Mouse (Mus musculus) thymus, postnatal 36 days (tissue): ENCODE measurements around the gene Prkaa2.

Source experiments
- DNase-seq, 2 experiments: peaks; one replicate each; pipeline ENCODE4 v3.0.0; 2022; ENCODE audit warnings: mixed read lengths in 2 of 2

Prkaa2 gene

DNA sequence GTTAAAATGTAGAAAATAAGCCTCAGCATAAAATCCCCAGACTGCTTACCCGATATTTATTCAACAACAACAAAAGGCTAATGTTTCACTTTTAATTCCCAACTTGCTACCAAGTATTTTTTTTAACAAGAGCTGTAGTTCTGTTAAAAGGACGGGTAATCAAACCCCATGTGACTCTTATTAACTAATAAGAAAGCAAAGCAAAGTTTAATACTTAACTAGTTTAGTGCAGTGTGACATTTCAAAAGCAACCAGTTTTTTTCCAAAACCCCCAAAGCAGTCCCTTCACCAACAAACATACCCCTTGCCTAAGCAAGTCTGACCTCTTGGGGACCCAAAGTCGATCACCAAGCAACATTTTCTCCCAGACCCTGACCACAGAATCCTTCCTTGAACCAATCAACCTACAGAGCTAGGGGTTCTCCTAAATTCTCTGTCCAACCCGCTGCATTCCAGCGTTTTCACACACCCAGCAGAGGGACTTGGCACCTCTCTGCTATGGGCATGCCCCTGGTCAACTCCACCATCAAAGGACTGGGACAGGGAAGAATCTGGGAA lies 970 bp downstream of the Prkaa2 start:
- no peak for DNase-seq

DNA sequence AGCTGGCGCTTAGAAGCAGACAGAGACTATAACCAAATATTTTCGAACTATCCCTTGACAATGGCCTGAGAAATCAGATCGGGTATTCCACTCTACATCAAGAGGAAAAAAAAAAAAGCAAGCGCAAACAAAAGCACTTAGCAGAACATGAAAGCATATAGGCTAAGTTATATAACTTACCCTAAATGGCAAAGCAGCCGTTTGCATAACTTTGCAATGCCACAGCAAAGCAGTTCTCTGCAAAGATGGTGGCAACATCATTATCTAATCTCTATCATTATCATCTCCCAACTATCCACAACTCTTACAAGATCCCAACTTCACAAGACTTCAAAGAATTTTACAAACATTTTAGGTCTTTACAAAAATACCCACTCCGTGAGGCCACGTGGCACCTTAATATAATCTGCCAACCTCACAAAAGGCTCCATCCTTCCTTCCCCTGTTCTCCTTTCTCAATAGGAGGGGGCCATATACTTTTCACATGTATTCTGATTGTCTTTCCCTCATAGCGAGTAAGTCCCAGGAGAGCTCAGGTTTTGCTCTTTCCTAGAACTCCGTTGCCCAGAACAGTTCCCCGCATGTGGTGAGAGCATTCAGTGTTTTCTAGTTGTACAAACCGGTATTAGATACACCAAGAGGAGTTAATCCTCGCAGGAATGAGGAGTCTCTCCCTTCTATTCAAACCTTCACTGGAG lies 1.6 kb downstream of the Prkaa2 start:
- no peak for DNase-seq

DNA sequence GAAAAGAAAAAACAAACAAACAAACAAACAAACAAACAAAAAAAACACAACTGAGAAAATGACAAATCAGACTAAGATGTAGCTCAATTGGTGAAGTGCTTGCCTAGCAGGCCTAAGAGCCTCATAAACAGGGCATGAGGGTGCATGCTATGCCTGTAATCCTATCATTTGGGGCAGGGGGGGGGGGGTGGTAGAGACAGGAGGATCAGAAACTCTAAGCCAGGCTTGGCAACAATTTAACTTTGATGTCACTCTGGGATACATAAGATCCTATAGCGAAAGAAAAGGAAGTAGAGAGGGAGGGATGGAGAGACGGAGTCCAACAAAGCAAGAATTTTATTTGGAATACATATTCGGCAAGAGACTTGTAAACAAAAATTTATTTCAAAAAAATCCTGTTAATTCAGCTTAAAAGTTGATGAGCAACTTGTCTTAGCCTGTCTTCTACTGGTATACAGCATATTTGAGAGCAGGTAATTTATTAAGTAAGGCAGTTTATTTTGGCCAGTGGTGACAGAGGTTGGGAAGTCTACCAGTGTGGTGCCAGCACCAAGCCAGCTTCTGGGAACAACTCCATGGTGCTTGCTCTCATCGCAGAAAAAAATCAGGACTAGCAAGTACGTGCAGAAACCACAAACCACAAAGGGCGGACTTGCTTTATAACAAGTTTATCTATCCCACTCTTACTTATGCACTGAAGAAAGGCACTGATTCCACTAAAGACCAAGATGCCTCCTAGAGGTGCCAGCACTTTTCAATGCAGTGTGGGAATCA lies 5.4 kb downstream of the Prkaa2 start:
- no peak for DNase-seq

GRCm38 (mm10) chr4:105101337-105101688 lies 8.4 kb downstream of the Prkaa2 start:
- no peak for DNase-seq

GRCm38 (mm10) chr4:105100508-105101336 lies 9.0 kb downstream of the Prkaa2 start:
- DNase-seq: no peak

DNA sequence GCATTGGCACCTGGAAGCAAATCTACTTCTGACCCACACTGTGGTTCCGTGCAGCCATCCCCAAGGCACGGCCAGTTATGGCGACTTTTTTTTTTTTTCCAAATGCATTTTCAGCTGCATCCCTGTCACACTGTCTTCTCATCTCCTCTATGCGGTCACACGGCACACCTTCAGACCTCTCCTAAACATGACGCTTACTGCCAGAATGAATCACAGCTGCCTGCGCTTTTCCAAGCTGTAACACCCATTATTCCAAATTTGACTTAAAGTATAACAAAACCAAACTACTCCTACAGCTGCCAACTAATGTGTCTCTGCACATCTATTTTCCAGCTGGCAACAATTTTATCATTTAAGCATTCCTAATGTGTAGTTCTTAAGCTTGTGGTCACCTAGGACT lies 11.0 kb downstream of the Prkaa2 start:
- no peak for DNase-seq

- no peak for DNase-seq
Observed at GRCm38 (mm10) chr4:105098158-105098557, 11.5 kb downstream of the Prkaa2 start.

GRCm38 (mm10) chr4:105095316-105095715 lies 14.4 kb downstream of the Prkaa2 start:
- DNase-seq: no peak

- no peak for DNase-seq
Observed at GRCm38 (mm10) chr4:105093951-105094350, 15.7 kb downstream of the Prkaa2 start.

- DNase-seq: no peak
Observed at GRCm38 (mm10) chr4:105090417-105090816, 19.3 kb downstream of the Prkaa2 start.

GRCm38 (mm10) chr4:105089386-105089785 lies 20.3 kb downstream of the Prkaa2 start:
- no peak for DNase-seq

GRCm38 (mm10) chr4:105088671-105089070 lies 21.0 kb downstream of the Prkaa2 start:
- no peak for DNase-seq

DNA sequence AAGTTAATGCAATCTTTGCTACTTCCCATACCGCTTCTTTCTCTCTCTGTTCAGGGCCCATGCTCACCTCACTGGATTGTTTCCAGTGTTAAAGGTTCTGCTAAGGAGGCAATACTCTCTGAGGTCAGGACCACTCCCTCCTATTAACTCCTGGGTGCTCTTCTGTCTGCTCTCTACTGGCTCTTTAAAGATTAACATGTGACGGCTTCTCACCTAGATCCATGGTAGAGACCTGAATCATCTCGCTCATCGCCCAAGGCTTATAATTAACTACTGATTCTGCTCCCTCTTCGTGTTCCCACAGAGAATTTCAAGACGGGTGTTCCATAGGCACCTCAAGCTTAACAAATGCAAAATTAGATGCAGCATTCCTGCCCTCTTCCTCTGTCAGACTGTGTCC lies 33.5 kb downstream of the Prkaa2 start:
- DNase-seq: no peak

- DNase-seq: no peak
Observed at GRCm38 (mm10) chr4:105071761-105072427, 37.8 kb downstream of the Prkaa2 start.

DNA sequence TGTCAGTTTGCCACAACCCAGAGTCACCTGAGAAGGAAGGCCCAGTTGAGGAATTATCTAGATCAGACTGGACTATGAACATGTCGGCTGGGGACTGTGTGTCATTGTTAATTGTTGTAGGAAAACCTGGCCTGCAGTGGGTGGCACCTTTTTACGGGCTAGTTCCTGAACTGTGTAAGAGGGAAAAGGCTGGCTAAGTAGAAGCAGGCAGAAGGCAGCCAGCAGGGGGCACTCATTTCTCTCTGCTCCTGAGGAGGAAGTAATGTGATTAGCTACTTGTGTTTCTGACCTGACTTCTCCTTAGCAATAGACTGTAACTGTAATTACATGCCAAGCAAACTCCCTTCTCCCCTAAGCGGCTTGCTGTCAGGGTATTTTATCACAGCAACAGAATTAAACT lies 38.7 kb downstream of the Prkaa2 start:
- peak; percentile 44 to 63 for DNase-seq

GRCm38 (mm10) chr4:105051291-105051690 lies 58.4 kb downstream of the Prkaa2 start:
- DNase-seq: no peak

DNA sequence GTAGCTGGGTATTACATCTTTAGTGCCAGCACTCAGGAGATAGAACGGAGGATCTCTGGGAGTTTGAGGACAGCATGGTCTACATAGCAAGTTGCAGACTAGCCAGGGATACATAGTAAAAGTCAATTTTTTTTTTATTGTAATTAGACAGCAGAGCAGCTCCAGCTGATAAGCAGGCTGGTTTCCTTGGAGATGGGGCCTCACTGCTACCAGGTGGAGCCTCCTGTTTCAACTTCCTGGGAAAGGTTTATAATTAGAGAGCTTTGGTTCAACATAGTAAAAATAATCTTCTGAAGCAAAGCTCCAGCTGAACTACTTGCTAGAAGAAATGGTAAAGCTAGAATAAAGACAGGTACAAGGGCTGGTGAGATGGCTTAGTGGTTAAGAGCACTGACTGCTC lies 59.6 kb downstream of the Prkaa2 start:
- DNase-seq: no peak

DNA sequence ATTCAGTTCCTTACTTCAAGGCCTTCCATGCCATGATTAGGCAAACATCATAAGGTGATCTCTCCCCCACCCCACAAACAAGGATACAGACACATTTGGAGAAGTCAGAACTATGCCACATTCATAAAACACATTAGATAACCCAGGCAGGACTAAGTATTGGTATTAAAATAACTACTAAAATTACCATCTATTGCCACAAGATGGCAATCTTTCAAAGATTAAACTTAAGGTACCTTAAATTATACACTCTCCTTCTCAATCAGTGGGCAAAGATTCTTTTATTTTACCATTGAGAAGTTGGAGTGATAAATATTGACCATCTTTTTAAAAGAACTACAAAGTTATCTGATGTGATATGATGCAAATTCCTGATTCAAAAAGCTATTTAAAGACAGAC lies 75.4 kb downstream of the Prkaa2 start:
- DNase-seq: no peak

DNA sequence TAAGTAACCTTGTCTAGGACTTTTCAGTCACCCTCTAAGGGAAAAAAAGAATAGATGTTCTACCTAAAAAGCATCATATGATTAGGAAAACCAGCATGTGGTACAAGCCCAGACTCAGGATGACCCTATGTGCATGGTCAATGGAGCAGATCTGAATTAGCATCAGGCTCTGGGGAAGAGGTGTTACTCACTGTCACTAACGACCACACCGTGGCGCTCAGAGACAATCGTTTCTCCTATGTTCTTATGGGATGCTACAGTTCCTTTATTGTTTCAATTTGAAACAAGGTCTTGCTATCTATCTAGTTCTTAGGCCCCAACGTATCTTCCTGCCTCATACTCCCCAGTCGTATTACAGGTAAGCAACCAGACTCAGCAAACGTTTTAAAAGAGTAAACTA lies 76.5 kb downstream of the Prkaa2 start:
- no peak for DNase-seq

DNA sequence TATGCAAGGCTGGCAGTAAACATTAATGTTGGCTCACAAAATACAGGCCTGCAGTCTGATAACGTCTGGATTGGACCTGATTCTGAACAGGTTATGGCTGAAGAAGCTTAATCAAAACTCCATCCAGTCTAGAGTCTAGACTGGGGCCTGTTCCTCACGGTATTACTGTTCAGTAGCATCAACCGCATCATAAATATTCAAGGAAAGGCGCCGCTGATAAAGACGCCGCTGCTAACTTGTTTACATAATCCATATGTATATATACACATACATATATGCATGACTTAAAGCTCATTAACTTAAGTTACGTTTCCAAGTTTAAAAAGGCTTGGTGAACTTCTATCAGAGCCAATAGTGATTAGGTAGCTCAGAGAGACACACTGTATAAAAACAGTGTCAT lies 78.6 kb downstream of the Prkaa2 start:
- no peak for DNase-seq

- no peak for DNase-seq
Observed at GRCm38 (mm10) chr4:105027278-105027677, 82.4 kb downstream of the Prkaa2 start.

- DNase-seq: no peak
Observed at GRCm38 (mm10) chr4:105016006-105016613, 93.6 kb downstream of the Prkaa2 start.
